Mouse (Mus musculus) intestine, embryonic 14.5 days (tissue): Measurements from ENCODE around the gene Abcc2. TPM values are rescaled to one million over a fixed set of nuclear protein-coding genes. Genes with fewer than 3 reads are reported as not detected.

Experiments used
- ATAC-seq: fragments of 200-750 bp; cut with Nextera tagmentation; replicated peaks from 2 replicates; pipeline ENCODE4 v1.8.0; 2017; ENCODE audit warnings: low read depth, moderate number of reproducible peaks, moderate TSS enrichment, moderate library complexity; ENCODE audit not compliant: low FRiP score, low TSS enrichment
- DNase-seq: peaks from one replicate; pipeline ENCODE4 v3.0.0-alpha.2; 2018; ENCODE audit warnings: low spot score
- H3K27ac ChIP-seq: fragments of 300-500 bp; sonication (generic); 2 replicates; pipeline ENCODE4 v1.5.1; 2014; ENCODE audit warnings: low read depth, mild to moderate bottlenecking, control low read depth
- H3K27me3 ChIP-seq: fragments of 300-500 bp; sonication (generic); replicated peaks from 2 replicates; pipeline ENCODE4 v1.6.1; 2014; ENCODE audit warnings: low read length, control low read depth; ENCODE audit not compliant: control insufficient read depth, insufficient read depth
- H3K36me3 ChIP-seq: fragments of 300-500 bp; sonication (generic); 2 replicates; pipeline ENCODE4 v1.6.1; 2014; ENCODE audit warnings: low read length, control low read depth; ENCODE audit not compliant: control insufficient read depth, insufficient read depth
- H3K4me1 ChIP-seq: fragments of 300-500 bp; sonication (generic); replicated peaks from 2 replicates; pipeline ENCODE4 v1.6.1; 2014; ENCODE audit warnings: low read length, control low read depth, mixed read lengths; ENCODE audit not compliant: control insufficient read depth, insufficient read depth
- H3K4me2 ChIP-seq: fragments of 300-500 bp; sonication (generic); 2 replicates; pipeline ENCODE4 v1.6.1; 2014; ENCODE audit warnings: low read length
- H3K4me3 ChIP-seq: fragments of 300-500 bp; sonication (generic); 2 replicates; pipeline ENCODE4 v1.5.1; 2014; ENCODE audit warnings: low read depth, low read length, control low read depth, mixed read lengths
- H3K9ac ChIP-seq: fragments of 300-500 bp; sonication (generic); 2 replicates; pipeline ENCODE4 v1.6.1; 2014; ENCODE audit warnings: mild to moderate bottlenecking, low read length
- H3K9me3 ChIP-seq: fragments of 300-500 bp; sonication (generic); 2 replicates; pipeline ENCODE4 v1.6.1; 2016; ENCODE audit warnings: low read length, control low read depth; ENCODE audit not compliant: control insufficient read depth
- WGBS: fragments of 180-500 bp; shearing (Covaris S2); extraction: QIAGEN DNeasy Blood & Tissue Kit; methylation state at CpG from one replicate; pipeline ENCODE4 v1.1.7; 2014; 5-methylcytosine and 5-hydroxymethylcytosine counted together
- polyA plus RNA-seq: library from polyadenylated mRNA; unstranded; fragments of >200 nt; fragmentation: Nextera tagmentation; extraction: Ambion mirVana; gene quantifications from 2 replicates; pipeline ENCODE4 v1.2.1, GENCODE M21; 2014

Abcc2 gene
- polyA plus RNA-seq, 1 experiment from 2014 or later: 5.3 TPM

DNA sequence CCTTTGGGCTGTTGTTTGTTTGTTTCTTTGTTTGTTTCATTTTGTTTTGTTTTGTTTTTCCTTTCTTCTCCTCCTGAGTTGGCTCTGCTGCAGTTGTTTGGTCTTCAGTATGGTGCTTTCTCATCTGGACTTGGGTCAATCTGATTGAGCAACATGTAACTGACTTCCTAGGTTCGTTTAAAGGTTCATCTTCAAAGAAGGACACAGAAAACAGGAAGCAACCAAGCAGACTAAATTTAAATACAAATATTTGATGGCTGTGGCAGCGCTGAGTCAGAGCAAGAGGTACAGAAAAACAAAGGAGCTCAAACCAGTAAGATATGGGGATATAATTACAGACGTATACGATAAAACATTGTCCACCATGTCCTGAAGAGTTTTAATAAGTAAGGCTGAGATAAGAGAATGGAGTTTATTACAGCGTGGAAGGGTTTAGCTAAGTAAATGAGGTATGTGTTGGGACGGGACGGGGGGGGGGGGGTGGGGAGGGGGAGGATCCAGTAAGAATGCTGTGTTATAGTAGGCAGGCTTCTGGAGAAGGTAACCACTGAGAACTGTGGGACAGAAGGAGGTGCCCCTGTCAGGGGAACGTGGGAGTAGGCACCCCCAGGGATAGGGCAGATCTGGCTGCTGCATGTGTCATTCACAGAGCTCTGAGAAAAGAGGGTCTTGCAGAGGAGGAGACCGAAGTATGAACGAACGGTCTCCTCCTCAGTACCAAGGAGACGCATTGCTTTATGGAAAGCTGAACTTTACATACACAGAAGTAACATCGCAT lies 4.4 kb downstream of the Abcc2 start:
- H3K9me3 ChIP-seq: no peaks in the 10 kb centered on the region
- H3K4me2 ChIP-seq: no peak overlapping the region
- H3K27ac ChIP-seq: no peak overlapping the region
- H3K4me3 ChIP-seq: no peak overlapping the region
- H3K4me1 ChIP-seq: no peaks in the 10 kb centered on the region
- DNase-seq: no peak
- no peak for ATAC-seq
- 74% methylated on average over 13 of the region's 13 CpGs for WGBS
- no peaks in the 10 kb centered on the region for H3K27me3 ChIP-seq
- no peaks in the 10 kb centered on the region for H3K36me3 ChIP-seq
- no peak overlapping the region for H3K9ac ChIP-seq

DNA sequence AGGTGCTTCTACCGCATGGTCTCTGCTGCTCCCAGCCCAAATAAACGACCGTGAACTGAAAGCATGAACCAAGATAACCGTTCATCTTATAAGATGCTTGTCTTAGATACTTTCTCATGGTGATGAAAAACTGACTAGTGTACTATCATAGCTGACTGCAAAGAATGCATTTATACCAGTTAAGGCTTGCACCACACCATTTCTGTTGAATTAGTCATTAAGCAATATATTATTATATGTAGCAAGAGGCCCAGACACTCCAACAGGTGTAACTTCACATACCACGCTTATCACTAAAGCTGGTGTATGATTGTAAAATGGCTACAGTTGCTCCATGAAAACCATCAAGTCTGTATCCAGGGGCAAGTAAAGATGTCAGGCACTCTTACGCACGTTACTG lies 7.8 kb downstream of the Abcc2 start:
- no peaks in the 10 kb centered on the region for H3K27me3 ChIP-seq
- no peak overlapping the region for H3K27ac ChIP-seq
- no peak overlapping the region for H3K9ac ChIP-seq
- H3K4me2 ChIP-seq: no peak overlapping the region
- no peak for ATAC-seq
- no peak overlapping the region for H3K4me3 ChIP-seq
- H3K4me1 ChIP-seq: no peaks in the 10 kb centered on the region
- no peak for DNase-seq
- H3K36me3 ChIP-seq: no peaks in the 10 kb centered on the region
- 72% methylated on average over 7 of the region's 7 CpGs for WGBS
- no peaks in the 10 kb centered on the region for H3K9me3 ChIP-seq

DNA sequence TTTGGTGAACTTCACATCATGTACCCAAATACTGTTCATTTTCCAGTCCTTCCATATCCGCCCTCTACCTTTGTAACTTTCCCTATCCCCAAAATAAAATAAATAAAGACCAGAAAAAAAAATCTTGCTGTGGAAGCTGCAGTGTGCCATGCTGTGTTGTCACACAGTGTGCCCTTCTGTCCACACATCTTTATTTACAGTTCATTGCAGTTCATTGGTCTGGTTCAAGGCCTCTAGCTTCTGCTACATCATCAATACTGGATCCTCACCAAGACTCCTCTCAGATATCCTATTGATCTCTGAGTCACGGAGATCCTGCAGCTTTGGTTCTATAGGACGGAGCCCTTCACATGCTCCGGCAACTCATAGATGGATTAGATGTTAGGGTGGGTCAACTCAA lies 10.5 kb downstream of the Abcc2 start:
- H3K36me3 ChIP-seq: no peaks in the 10 kb centered on the region
- H3K9me3 ChIP-seq: no peaks in the 10 kb centered on the region
- ATAC-seq (no peak), DNase-seq (no peak)
- 91% methylated on average over 4 of the region's 4 CpGs for WGBS
- H3K4me3 ChIP-seq: no peak overlapping the region
- H3K27me3 ChIP-seq: no peaks in the 10 kb centered on the region
- H3K4me2 ChIP-seq: no peak overlapping the region
- no peaks in the 10 kb centered on the region for H3K4me1 ChIP-seq
- H3K27ac ChIP-seq: no peak overlapping the region
- H3K9ac ChIP-seq: no peak overlapping the region

DNA sequence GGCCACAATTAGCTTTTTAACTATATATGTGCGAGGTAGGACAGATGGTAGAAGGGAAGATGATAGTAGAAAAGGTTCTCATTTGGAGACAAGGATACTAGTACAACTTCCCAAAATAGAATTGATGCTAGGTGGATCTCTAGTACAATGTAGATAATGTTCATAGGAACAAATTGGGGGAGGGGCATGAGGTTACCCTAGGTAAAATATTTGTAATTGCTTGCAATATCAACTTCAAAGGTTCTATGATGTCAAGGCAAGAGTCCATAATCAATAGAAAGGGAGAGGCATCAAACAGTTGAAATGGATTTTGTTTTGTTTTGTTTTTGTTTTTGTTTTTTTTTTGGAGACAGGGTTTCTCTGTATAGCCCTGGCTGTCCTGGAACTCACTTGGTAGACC lies 12.0 kb downstream of the Abcc2 start:
- H3K4me2 ChIP-seq: no peak overlapping the region
- ATAC-seq (no peak), DNase-seq (no peak)

DNA sequence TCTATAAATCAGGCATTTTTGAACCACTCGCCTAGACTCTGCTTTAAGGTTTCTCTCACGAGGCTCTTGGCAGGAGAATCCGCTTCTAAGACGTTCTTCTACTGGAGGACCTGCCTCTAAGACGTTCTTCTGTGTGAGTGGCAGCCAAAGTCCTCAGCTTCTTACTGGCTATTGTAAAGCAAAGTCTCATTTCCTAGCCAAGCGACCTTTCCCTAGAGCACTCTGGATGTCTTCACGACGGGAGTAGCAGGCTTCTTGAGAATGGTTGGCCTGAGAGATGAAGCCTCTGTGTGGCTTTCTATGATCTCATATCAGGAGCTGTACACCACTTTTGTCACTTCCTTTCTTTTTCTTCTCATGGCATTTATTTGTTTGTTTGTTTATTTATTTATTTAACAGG lies 13.5 kb downstream of the Abcc2 start:
- H3K9me3 ChIP-seq: no peaks in the 10 kb centered on the region
- no peak for ATAC-seq
- H3K27me3 ChIP-seq: no peaks in the 10 kb centered on the region
- no peak overlapping the region for H3K4me2 ChIP-seq
- 73% methylated on average over 8 of the region's 8 CpGs for WGBS
- no peak for DNase-seq
- no peaks in the 10 kb centered on the region for H3K4me1 ChIP-seq
- H3K9ac ChIP-seq: no peak overlapping the region
- H3K36me3 ChIP-seq: no peaks in the 10 kb centered on the region
- no peak overlapping the region for H3K4me3 ChIP-seq
- no peak overlapping the region for H3K27ac ChIP-seq

More for the DNA sequence above, 12.0 kb downstream of the Abcc2 start:
- no peaks in the 10 kb centered on the region for H3K9me3 ChIP-seq
- H3K27me3 ChIP-seq: no peaks in the 10 kb centered on the region
- 91% methylated on average over 1 of the region's 1 CpGs for WGBS
- no peak overlapping the region for H3K27ac ChIP-seq
- no peak overlapping the region for H3K4me3 ChIP-seq
- no peaks in the 10 kb centered on the region for H3K36me3 ChIP-seq
- no peak overlapping the region for H3K9ac ChIP-seq
- no peaks in the 10 kb centered on the region for H3K4me1 ChIP-seq

DNA sequence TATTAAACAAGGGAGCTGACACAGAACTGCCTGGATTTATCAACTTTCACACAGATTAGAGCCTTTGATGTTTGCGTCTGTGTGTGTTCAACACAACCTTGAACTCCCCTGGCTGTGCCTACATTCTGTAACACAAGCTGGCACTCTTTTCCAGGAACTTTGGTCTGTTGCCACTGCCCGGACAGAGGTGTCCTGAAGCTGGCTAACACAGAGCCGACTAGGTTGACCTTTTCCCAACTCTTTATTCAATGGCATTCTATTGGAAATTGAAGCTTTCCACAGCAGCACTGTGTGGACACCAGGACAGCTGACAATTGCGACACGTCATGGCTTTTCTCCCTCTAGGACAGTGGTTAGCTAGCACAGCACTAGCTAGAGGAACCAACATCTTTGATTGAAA lies 15.2 kb downstream of the Abcc2 start:
- ATAC-seq: no peak

DNA sequence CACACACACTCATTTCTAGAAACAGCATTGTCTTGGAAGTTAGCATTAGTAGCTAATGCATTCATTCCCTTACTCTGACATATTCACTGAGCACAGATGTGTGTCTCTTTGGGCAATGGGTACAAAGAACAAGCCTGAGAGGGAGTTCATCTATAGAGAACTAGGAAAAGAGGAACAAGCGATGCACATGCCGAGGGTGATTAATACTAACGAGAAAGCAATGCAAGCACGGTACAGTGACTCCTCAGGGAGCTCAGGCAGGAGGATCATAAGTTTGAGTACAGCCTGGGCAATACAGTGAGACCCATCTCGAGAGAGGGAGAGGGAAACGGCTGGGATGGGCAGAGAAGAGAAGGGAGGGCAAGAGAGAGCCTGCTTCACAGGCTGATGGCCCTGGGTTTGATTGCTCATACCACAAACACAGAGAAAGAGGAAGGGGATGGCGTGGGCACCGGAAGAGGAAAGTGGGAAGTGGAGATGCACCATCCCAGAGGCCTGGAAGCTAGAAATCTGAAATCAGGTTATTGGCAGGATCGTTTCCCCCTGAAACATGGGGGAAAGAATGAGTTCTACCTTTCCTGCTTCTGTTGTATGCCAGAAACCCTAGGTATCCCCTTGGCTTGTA lies 19.5 kb downstream of the Abcc2 start:
- no peak overlapping the region for H3K4me3 ChIP-seq
- no peaks in the 10 kb centered on the region for H3K36me3 ChIP-seq
- no peak overlapping the region for H3K4me2 ChIP-seq
- no peak overlapping the region for H3K27ac ChIP-seq
- peak; percentile 34 for DNase-seq
- 85% methylated on average over 9 of the region's 9 CpGs for WGBS
- ATAC-seq: no peak
- no peak overlapping the region for H3K9ac ChIP-seq
- H3K27me3 ChIP-seq: no peaks in the 10 kb centered on the region
- H3K9me3 ChIP-seq: no peaks in the 10 kb centered on the region
- no peaks in the 10 kb centered on the region for H3K4me1 ChIP-seq

More for the DNA sequence above, 15.2 kb downstream of the Abcc2 start:
- DNase-seq: peak; percentile 49
- no peak overlapping the region for H3K27ac ChIP-seq
- no peaks in the 10 kb centered on the region for H3K9me3 ChIP-seq
- no peak overlapping the region for H3K4me2 ChIP-seq
- H3K36me3 ChIP-seq: no peaks in the 10 kb centered on the region
- no peak overlapping the region for H3K4me3 ChIP-seq
- WGBS: 73% methylated on average over 5 of the region's 5 CpGs
- no peaks in the 10 kb centered on the region for H3K4me1 ChIP-seq
- H3K9ac ChIP-seq: no peak overlapping the region
- H3K27me3 ChIP-seq: no peaks in the 10 kb centered on the region

DNA sequence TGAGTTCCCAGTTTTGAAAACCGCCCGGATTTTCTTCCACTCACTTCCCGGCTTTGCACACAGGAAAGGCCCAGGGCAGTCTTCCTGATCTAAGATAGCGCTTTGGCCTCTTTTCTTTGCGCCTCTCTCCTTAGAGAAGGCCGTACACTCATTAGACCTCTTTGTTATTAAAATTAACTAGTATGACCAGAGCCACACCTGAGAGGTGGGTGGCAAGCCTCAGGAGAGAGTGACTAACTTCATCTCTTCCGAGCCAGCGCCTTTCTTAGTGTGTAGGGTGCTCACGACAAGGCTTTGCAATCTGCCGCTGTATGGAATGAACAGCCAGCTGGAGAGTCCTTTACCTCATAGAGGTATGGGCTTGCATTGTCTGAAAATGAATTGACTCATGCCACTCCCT lies 21.9 kb downstream of the Abcc2 start:
- Histone ChIP-seq H3K9ac (no peak overlapping the region), H3K27ac (no peak overlapping the region), H3K4me1 (no peaks in the 10 kb centered on the region), H3K4me2 (no peak overlapping the region), H3K36me3 (no peaks in the 10 kb centered on the region), H3K4me3 (no peak overlapping the region), H3K9me3 (no peaks in the 10 kb centered on the region), H3K27me3 (no peaks in the 10 kb centered on the region)
- 88% methylated on average over 10 of the region's 10 CpGs for WGBS
- DNase-seq (peak; percentile 25), ATAC-seq (no peak)

DNA sequence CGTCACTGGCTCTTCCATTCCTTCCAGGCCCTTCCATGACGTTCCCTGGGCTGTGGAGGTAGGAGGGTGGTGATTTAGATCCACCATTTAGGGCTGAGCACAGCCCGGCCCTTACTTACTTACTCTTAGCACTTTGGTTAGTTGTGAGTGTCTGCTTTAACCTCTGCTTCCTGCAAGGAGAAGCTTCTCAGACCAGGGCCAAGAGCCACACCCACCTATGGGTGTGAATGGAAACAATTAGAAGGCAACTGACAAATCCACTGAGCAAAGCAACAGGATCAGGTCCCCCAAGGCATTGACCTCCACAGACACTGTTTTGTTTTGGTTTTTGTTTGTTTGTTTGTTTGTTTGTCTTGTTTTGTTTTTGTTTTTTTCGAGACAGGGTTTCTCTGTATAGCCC lies 27.3 kb downstream of the Abcc2 start:
- H3K27ac ChIP-seq: no peak overlapping the region
- H3K4me1 ChIP-seq: no peaks in the 10 kb centered on the region

More for the DNA sequence above, 27.3 kb downstream of the Abcc2 start:
- DNase-seq: peak; percentile 48
- no peak for ATAC-seq
- Histone ChIP-seq H3K4me2 (no peak overlapping the region), H3K9me3 (no peaks in the 10 kb centered on the region), H3K4me3 (no peak overlapping the region), H3K36me3 (no peaks in the 10 kb centered on the region), H3K27me3 (no peaks in the 10 kb centered on the region), H3K9ac (no peak overlapping the region)
- 49% methylated on average over 4 of the region's 4 CpGs for WGBS
